Mouse (Mus musculus): ENCODE results near the gene Gnb5.

DNA sequence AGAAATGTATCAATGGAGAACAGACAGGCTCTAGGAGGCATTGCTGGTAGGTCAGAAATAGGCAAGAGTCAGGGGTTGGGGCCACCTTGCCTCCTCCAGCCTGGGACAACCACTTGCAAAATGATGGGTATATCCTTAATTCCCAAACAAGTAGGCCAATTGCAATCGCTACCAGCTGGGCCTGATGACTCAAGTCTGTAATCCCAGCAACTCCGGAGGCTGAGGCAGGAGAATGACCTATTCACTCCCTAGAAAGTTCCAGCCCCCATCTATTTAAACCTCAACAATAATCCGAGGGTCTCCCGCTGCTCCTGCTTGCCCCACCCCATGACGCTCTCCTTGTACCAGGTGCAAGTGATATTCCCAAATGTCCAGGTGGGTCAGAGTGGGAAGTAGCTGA, 41.4 kb downstream of the Gnb5 start, which contains the start of gene Bcl2l10:
- TF ChIP-seq CTCF (conservative IDR thresholded peaks at IDR 0.05; ENCODE audit: low read length) (no peak), POU5F1 (IDR thresholded peaks at IDR 0.05; ENCODE audit: borderline replicate concordance, low read length) (no peak), NANOG (IDR thresholded peaks at IDR 0.05; ENCODE audit: borderline replicate concordance, low read length) (no peak)

Measured in E14TG2a.4 (cell line).